Mouse (Mus musculus): Measurements from ENCODE around the gene Wasl. TPM values are rescaled to one million over a fixed set of nuclear protein-coding genes. Genes with fewer than 3 reads are reported as not detected.

Wasl gene
- total RNA-seq, 2 experiments from 2014 or later, result 147 to 150 TPM

GRCm38 (mm10) chr6:24645346-24646053, 19.3 kb downstream of the Wasl start:
- no peak for DNase-seq

DNA sequence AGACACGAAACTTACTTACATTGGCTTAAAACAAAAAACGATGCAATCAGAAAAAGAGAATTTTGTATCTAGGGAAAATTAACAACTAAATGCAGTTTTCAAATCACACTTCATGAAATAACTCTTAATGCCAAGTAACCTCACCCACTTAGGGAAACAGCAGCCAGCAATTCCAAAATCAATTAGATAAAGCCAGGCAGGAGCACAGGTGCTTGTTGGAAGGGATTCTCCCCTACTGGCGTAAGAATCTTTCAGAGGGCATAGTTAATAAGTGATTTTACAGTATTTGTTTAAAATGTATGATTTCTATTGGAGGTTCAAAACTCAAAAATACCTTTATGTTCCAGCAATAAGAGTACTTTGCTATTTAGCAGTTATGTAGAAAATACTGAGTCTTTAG, 21.8 kb downstream of the Wasl start:
- no peak for DNase-seq

DNA sequence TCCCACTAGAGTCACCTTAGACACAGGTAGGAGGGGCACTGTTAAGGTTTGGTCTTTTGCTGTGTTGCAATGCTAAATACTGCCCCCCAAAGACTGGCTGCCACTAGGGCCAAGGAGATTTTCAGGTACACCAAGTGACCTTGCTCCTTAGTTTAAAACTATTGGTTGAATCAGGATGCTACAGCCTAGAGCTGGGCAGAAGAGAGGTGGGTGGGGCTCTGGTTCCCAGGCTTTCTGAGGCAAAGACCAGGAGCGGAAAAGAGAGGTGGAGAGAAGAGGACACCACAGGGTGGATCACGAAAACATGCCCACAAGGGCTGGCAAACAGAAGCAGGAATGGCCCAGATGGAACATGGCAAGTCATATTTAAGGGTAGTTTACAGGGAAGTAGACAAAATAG, 22.6 kb downstream of the Wasl start:
- no peak for DNase-seq

- no peak for DNase-seq
These were observed 23.5 kb downstream of the Wasl start for GRCm38 (mm10) chr6:24641286-24641685.

DNA sequence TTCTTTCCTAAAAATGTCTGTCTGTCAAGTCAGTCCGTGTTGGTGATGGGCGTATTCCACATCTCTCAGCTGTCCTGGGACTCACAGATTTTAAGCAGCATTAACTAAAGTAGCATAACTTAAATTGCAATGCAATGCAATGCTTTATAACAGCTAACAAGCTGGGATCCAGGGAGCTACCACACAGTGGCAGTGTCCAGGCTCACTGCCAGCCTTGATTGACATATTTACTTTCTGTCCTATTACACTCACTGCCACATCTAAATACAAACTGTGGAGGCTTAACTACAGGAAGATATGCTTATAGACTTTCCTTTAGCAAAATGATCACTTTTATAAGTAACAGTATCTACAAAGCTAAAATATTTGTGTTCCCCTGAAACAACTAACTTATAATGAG, 29.0 kb downstream of the Wasl start:
- DNase-seq, result no peak

- DNase-seq, result no peak
These were observed 30.7 kb downstream of the Wasl start for GRCm38 (mm10) chr6:24634065-24634464.

GRCm38 (mm10) chr6:24632061-24632460, 32.7 kb downstream of the Wasl start:
- DNase-seq, result no peak

- no peak for DNase-seq
These were observed 36.3 kb downstream of the Wasl start for GRCm38 (mm10) chr6:24628499-24628898.

DNA sequence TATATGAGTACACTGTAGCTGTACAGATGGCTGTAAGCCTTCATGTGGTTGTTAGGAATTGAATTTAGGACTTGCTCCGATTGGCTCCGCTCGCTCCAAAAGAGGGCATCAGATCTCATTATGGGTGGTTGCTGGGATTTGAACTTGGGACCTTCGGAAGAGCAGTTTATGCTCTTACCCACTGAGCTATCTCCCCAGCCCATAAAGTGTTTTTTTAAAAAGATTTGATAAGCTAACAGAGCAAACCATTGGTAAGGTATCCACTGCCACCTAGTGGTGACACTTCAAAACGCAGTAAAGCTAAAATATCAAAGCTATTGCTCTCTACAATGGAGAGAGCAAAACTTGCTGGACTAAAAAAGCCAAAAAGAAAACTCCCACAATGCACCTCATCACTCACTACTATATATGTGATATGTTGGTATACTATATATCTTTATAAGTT, 37.2 kb downstream of the Wasl start:
- DNase-seq, result no peak

DNA sequence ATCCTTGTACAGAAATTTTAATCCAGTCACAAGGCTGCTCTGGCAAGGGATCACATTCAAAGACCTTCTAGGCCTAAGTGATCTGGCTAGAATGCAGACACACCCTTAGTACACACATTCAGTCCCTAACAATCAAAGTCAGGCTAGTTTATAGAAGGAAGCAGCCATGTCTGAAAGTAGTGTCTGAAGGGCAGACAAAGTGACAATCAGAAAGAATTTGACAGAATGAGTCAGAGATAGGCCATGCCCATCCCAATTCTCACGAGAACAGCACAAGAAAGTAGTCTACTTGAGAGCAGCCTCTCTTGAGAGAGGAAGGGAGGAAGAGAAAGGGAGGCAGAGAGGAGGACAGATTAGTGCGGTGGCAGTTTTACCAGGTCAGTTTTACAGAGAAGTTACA, 42.7 kb downstream of the Wasl start:
- DNase-seq, result no peak

- DNase-seq, result no peak
These were observed 43.9 kb downstream of the Wasl start for GRCm38 (mm10) chr6:24620936-24621335.

- DNase-seq, result no peak
These were observed 45.3 kb downstream of the Wasl start for GRCm38 (mm10) chr6:24619285-24620045.

DNA sequence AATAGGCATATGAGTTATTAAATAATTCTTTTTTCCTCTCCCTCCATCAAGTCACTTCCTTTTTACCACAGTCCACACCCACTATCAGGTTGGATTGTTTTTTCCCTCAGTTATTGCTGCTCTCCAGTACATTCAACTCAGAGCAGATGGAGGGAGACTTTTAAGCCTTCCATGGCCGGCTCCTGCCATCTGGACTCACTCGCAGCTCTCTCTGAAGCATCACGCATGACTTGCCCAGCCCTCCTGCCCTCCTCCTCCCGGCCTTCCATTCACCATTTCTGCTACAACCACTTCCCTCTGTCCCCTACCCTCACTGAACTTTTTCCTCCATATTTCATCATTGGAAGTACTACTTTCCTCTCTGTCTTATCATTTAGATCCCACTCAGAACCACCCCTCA, 48.1 kb downstream of the Wasl start:
- no peak for DNase-seq

DNA sequence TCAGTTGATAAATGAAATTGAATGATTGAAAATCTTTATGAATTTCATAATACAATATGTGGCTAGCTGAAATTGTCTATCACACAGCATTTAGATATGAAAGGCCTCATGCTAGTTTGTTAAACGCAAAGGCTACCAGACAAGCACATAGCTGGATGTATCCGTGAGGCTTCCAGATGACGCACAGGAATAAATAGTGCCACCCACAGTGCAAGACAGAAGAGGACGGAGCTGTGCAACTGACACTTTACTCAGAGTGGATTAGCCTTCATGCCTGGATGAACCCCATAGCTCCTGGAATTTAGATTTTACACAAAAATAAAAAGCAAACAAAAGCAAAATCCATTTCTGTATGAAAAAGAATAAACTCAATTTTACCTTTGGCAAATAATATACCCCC, 50.9 kb downstream of the Wasl start:
- DNase-seq, result no peak

DNA sequence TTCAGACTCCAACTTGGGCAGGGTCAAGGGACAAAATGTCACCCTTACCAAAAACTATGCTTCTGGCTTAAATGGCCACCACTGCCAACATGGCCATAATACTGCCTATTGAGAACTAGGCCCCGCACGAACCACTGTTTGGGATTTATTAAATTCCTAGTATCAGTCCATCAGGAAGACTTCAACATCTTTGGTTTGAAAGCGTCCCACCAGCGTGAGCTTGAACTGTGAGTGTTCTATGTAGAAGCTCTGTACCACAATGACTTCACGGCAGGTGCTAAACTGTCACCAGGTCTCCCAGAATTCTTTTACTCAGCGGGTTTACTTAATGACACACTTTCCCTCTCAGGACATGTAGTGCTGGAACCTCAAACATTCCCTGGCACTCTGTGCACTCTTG, 51.5 kb downstream of the Wasl start:
- DNase-seq, result no peak

DNA sequence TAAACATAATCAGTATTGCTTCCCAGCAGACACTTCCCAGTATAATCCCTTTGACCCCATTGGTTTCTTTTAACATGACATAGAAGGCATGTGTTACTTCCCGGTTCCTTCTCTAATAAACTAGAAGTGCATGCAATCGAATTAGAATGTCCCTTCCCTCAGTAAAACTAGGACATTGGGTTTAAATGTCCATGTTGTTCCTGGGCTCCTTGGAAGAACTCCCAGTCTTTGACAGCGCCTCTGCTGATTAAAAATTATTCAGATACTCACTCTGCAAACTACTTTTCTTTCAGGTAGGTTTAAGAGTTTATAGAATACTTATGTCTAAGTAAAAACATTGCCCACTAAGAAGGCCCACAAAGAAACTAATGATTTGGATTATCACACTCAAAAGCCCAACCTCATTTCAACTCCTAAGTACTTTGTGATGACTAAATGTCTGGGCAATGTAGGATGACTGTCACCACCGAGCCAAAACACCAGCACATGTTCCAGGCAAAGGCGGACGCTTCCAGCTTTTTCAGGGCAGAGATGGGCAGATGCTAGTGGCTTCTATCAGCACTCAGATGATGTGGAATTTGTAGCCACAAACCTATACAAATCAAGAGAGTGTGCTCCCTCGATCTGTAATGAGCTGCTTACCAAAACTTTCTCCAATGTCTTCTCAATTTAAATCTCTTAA, 52.6 kb downstream of the Wasl start:
- no peak for DNase-seq

DNA sequence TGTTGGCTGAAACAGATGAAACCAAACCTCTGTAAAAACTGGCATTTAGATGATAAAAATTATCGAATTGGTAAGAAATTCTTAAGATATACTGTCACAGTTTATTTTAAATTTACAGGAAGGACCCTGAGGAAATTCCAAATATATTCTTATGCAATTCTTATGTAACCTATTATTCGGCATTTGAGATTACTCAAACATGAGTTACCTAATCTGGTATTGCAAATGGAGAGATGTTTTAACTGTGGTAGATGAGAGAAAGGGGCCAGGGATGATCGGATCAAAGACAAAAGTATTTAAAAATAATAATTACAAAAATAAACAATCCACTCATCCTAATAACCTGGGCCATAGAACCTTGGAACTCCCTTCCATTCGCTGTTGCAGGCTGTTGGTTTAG, 54.5 kb downstream of the Wasl start:
- no peak for DNase-seq

- DNase-seq, result no peak
These were observed 55.3 kb downstream of the Wasl start for GRCm38 (mm10) chr6:24609531-24609930.

DNA sequence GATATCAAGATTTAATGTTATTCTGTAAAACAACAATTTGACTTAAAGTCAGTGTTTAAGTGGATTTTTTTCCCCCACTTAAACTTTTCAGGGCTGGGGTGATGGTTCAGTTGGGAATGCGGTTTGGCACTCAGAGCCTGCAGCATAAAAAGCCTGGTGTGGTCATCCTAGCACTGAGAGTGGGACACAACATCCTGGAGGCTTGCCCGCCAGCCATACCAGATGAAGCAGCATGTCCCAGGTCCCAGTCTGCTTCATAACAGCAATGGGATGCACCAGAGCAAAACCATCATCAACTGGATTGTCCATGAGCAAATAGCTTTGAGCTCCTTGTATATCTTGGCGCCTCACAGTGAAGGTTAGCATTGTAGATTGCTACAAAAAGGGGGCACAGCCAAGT, 56.1 kb downstream of the Wasl start:
- no peak for DNase-seq

GRCm38 (mm10) chr6:24608129-24608528, 56.7 kb downstream of the Wasl start:
- DNase-seq, result no peak

DNA sequence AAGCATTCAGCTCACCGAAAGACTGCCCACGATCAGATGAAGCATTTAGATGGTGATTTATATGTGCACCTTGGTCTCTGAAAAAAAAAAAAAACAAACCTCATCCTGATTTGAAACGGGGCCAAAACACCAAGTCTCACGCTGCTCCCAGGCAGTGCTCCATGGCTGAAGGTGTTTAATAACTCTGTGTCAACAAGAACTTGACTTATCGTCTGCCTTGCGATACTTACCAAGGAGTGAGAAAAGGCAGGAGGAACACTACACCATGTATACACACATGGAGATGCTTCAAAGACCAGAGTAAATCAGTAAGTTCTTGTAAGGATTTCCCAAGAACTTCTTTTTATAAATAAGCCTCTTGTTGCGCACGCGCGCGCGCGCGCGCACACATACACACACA, 57.3 kb downstream of the Wasl start:
- DNase-seq, result no peak

GRCm38 (mm10) chr6:24606512-24606911, 58.3 kb downstream of the Wasl start:
- no peak for DNase-seq

- no peak for DNase-seq
These were observed 59.2 kb downstream of the Wasl start for GRCm38 (mm10) chr6:24605631-24606030.

- no peak for DNase-seq
These were observed 60.5 kb downstream of the Wasl start for GRCm38 (mm10) chr6:24604289-24604688.

All from layer of hippocampus, postnatal 36 days (tissue).